Mouse (Mus musculus) hindbrain, embryonic 14.5 days (tissue): ENCODE results near the gene Map2k7. TPM values are rescaled to one million over a fixed set of nuclear protein-coding genes. Genes with fewer than 3 reads are reported as not detected.

Source experiments
- ATAC-seq: fragments of 200-750 bp; cut with Nextera tagmentation; 2 replicates; pipeline ENCODE4 v1.8.0; 2017; ENCODE audit warnings: moderate number of reproducible peaks, mild to moderate bottlenecking, moderate TSS enrichment, moderate library complexity; ENCODE audit not compliant: low FRiP score
- DNase-seq: peaks from one replicate; pipeline ENCODE4 v3.0.0-alpha.2; 2015; ENCODE audit warnings: low spot score
- H3K27ac ChIP-seq: fragments of 300-500 bp; sonication (generic); 2 replicates; pipeline ENCODE4 v1.5.1; 2014; ENCODE audit warnings: mild to moderate bottlenecking, moderate library complexity
- H3K27me3 ChIP-seq: fragments of 300-500 bp; sonication (generic); 2 replicates; pipeline ENCODE4 v1.6.1; 2014; ENCODE audit warnings: mild to moderate bottlenecking, low read length, mixed read lengths; ENCODE audit not compliant: control insufficient read depth, insufficient read depth
- H3K36me3 ChIP-seq: fragments of 300-500 bp; sonication (generic); replicated peaks from 2 replicates; pipeline ENCODE4 v1.6.1; 2014; ENCODE audit not compliant: control insufficient read depth, insufficient read depth
- H3K4me1 ChIP-seq: fragments of 300-500 bp; sonication (generic); replicated peaks from 2 replicates; pipeline ENCODE4 v1.6.1; 2014; ENCODE audit warnings: antibody characterized with exemption, low read length, mixed read lengths; ENCODE audit not compliant: control insufficient read depth, insufficient read depth
- H3K4me2 ChIP-seq: fragments of 300-500 bp; sonication (generic); replicated peaks from 2 replicates; pipeline ENCODE4 v1.6.1; 2014; ENCODE audit warnings: mild to moderate bottlenecking, moderate library complexity
- H3K4me3 ChIP-seq: fragments of 300-500 bp; sonication (generic); replicated peaks from 2 replicates; pipeline ENCODE4 v1.5.1; 2014; ENCODE audit warnings: mild to moderate bottlenecking, low read length
- H3K9ac ChIP-seq: fragments of 300-500 bp; sonication (generic); 2 replicates; pipeline ENCODE4 v1.6.1; 2014
- H3K9me3 ChIP-seq: fragments of 300-500 bp; sonication (generic); 2 replicates; pipeline ENCODE4 v1.6.1; 2016; ENCODE audit warnings: low read length; ENCODE audit not compliant: control insufficient read depth
- WGBS: fragments of 180-500 bp; shearing (Covaris S2); extraction: QIAGEN DNeasy Blood & Tissue Kit; methylation state at CpG from one replicate; pipeline ENCODE4 v1.1.7; 2014; 5-methylcytosine and 5-hydroxymethylcytosine counted together
- polyA plus RNA-seq: library from polyadenylated mRNA; unstranded; fragments of >200 nt; fragmentation: Nextera tagmentation; extraction: Ambion mirVana; gene quantifications from 2 replicates; pipeline ENCODE4 v1.2.1, GENCODE M21; 2014

The Map2k7 gene
- polyA plus RNA-seq, 1 experiment from 2014 or later: 19.5 TPM

GRCm38 (mm10) chr8:4245737-4246136 is 7.2 kb downstream of the Map2k7 start:
- H3K36me3 ChIP-seq: peaks cover 74% of the 10 kb centered on the region
- 87% methylated on average over 13 of the region's 13 CpGs for WGBS
- no peaks in the 10 kb centered on the region for H3K9me3 ChIP-seq
- no peaks in the 10 kb centered on the region for H3K4me1 ChIP-seq
- H3K9ac ChIP-seq: no peak overlapping the region
- no peaks in the 10 kb centered on the region for H3K27me3 ChIP-seq
- DNase-seq (no peak), ATAC-seq (no peak)
- no peak overlapping the region for H3K4me3 ChIP-seq
- H3K27ac ChIP-seq: no peak overlapping the region
- H3K4me2 ChIP-seq: no peak overlapping the region

- DNase-seq (no peak), ATAC-seq (no peak)
- Histone ChIP-seq H3K27me3 (no peaks in the 10 kb centered on the region), H3K9me3 (no peaks in the 10 kb centered on the region), H3K9ac (no peak overlapping the region), H3K4me2 (no peak overlapping the region), H3K36me3 (peaks cover 67% of the 10 kb centered on the region), H3K27ac (no peak overlapping the region), H3K4me1 (peaks cover 2% of the 10 kb centered on the region), H3K4me3 (no peak overlapping the region)
- 96% methylated on average over 8 of the region's 8 CpGs for WGBS
Observed at GRCm38 (mm10) chr8:4247241-4247640, 8.7 kb downstream of the Map2k7 start.

GRCm38 (mm10) chr8:4247951-4248540 is 9.5 kb downstream of the Map2k7 start, which contains the start of gene Tgfbr3l:
TSS of gene Tgfbr3l (plus strand) at chr8:4248214.
- Histone ChIP-seq H3K9ac (no peak within 1 kb of the TSS), H3K4me2 (no peak within 1 kb of the TSS), H3K36me3 (peaks cover 59% of the 10 kb centered on the region), H3K4me1 (peaks cover 6% of the 10 kb centered on the region), H3K27ac (no peak within 1 kb of the TSS), H3K27me3 (no peaks in the 10 kb centered on the region), H3K4me3 (no peak within 1 kb of the TSS), H3K9me3 (no peaks in the 10 kb centered on the region)
- DNase-seq (no peak), ATAC-seq (no peak)
- WGBS: 82% methylated on average over 15 of the region's 15 CpGs

GRCm38 (mm10) chr8:4249213-4249612 is 10.7 kb downstream of the Map2k7 start:
- no peak overlapping the region for H3K4me2 ChIP-seq
- no peaks in the 10 kb centered on the region for H3K27me3 ChIP-seq
- no peak overlapping the region for H3K4me3 ChIP-seq
- 19% methylated on average over 29 of the region's 29 CpGs for WGBS
- ATAC-seq (no peak), DNase-seq (no peak)
- peaks cover 48% of the 10 kb centered on the region for H3K36me3 ChIP-seq
- peaks cover 14% of the 10 kb centered on the region for H3K4me1 ChIP-seq
- H3K27ac ChIP-seq: no peak overlapping the region
- no peaks in the 10 kb centered on the region for H3K9me3 ChIP-seq
- no peak overlapping the region for H3K9ac ChIP-seq

GRCm38 (mm10) chr8:4250306-4250970 is 11.9 kb downstream of the Map2k7 start:
- Histone ChIP-seq H3K27me3 (no peaks in the 10 kb centered on the region), H3K4me2 (no peak overlapping the region), H3K4me1 (peaks cover 18% of the 10 kb centered on the region), H3K36me3 (peaks cover 47% of the 10 kb centered on the region), H3K9ac (0 out of 2 replicates have a peak overlapping the region, but pooled peaks have one; percentile 7), H3K9me3 (no peaks in the 10 kb centered on the region), H3K4me3 (no peak overlapping the region), H3K27ac (no peak overlapping the region)
- 30% methylated on average over 26 of the region's 26 CpGs for WGBS
- DNase-seq (peak; percentile 79), ATAC-seq (0 out of 2 replicates have a peak, but pooled peaks have one; percentile 3)

DNA sequence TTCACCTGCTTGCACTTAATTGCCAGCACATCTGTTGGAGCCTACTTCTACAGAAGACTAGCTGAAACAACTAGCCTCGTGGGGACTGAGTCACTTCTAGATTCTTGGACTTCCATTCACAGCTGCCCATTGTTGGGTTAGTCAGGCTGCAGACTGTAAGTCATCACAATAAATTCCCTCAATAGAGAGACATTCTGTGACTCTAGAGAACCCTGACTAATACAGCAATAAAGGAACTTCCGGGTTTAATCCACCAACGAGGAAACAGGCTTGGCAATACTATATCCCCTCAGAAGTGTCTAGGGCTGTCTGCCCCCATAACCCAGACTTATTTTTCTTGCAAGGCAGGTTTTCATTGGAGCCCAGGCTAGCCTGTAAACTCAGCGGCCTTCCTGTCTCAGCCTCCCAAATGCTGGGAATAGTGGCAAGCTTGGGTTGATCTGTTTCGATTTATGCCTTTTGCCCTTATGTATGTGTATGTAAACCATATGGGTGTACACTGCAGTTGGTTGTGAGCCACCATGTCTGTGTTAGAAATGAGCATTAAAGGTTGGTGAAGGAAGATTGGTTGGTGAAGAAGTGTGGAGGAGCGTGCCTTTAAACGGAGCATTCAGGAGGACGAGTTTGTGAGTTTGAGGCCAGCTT is 13.7 kb downstream of the Map2k7 start:
- H3K9me3 ChIP-seq: no peaks in the 10 kb centered on the region
- H3K9ac ChIP-seq: peak overlapping the region; percentile 63
- peak overlapping the region; percentile 81 for H3K27ac ChIP-seq
- H3K4me2 ChIP-seq: peak overlapping the region; percentile 72
- WGBS: 51% methylated on average over 8 of the region's 8 CpGs
- DNase-seq (no peak), ATAC-seq (no peak)
- no peaks in the 10 kb centered on the region for H3K27me3 ChIP-seq
- H3K4me3 ChIP-seq: peak overlapping the region; percentile 49
- H3K4me1 ChIP-seq: peaks cover 26% of the 10 kb centered on the region
- H3K36me3 ChIP-seq: peaks cover 47% of the 10 kb centered on the region

GRCm38 (mm10) chr8:4252934-4253841 is 14.6 kb downstream of the Map2k7 start, which contains the start of gene Snapc2:
TSS of gene Snapc2 (plus strand) at chr8:4253080.
- Histone ChIP-seq H3K9ac (peak within 1 kb of the TSS; percentile 63), H3K9me3 (no peaks in the 10 kb centered on the region), H3K36me3 (peaks cover 39% of the 10 kb centered on the region), H3K4me1 (peaks cover 34% of the 10 kb centered on the region), H3K4me3 (peak within 1 kb of the TSS; percentile 49), H3K27ac (peak within 1 kb of the TSS; percentile 81), H3K4me2 (peak within 1 kb of the TSS; percentile 72), H3K27me3 (no peaks in the 10 kb centered on the region)
- peak; percentile 93 for DNase-seq
- peak; percentile 90 for ATAC-seq
- WGBS: under 1% methylated on average over 69 of the region's 69 CpGs

DNA sequence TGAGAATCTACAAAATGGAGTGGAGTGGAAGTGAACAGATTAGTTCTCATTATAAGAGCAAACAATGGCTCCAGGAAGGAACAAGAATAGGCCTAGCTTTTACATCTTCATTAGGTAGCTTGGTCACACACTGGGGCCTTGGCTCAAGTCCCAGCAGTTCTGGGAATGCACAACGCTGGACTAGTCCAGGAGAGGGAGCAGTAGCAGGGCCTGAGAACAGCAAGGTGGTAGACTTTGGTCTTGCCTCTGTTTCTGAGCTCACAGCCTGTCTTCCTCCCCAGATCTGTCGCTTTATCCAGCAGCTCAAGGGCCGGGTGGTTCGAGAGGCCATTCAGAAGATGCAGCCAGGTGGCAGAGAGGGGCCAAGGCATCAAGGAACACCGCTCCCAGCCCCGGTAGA is 15.5 kb downstream of the Map2k7 start:
- Histone ChIP-seq H3K4me1 (peaks cover 34% of the 10 kb centered on the region), H3K9ac (peak overlapping the region; percentile 63; the same call in 1 of the 2 replicates), H3K27ac (peak overlapping the region; percentile 81; the same call in 1 of the 2 replicates), H3K4me2 (peak overlapping the region; percentile 72), H3K4me3 (peak overlapping the region; percentile 49), H3K9me3 (no peaks in the 10 kb centered on the region), H3K27me3 (no peaks in the 10 kb centered on the region), H3K36me3 (peaks cover 38% of the 10 kb centered on the region)
- 67% methylated on average over 6 of the region's 6 CpGs for whole genome bisulfite sequencing
- no peak for ATAC-seq
- DNase-seq: peak; percentile 77
